Mouse (Mus musculus): ENCODE data around the gene Igfbp7. TPM values are rescaled to one million over a fixed set of nuclear protein-coding genes. Genes with fewer than 3 reads are reported as not detected.

Igfbp7 gene
- polyA plus RNA-seq, 1 experiment = 201 TPM

DNA sequence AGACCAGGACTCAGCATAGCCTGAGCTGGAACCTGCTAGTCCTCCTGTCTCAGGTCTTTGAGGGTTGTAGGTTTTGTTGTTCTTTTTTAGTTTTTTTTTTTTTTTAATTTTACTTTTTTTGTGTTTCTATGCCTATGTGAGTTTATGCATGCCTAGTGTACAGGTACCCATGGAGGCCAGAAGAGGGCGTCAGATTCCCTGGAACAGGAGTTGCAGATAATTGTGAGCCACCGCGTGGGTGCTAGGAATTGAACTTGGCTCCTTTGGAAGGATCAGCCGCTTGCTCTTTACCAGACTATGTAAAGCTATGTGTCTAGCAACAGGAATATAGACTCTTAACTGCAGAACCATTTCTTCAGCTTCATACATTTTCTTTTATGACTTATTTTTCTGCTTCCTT, 93.6 kb downstream of the Igfbp7 start:
- no peak overlapping the region for H3K4me2 ChIP-seq (ENCODE audit: low read depth)
- TF ChIP-seq MYOD1 (IDR thresholded peaks at IDR 0.05; ENCODE audit: control insufficient read depth in 1 of 3, insufficient read length in 2 of 3, low read depth in 2 of 3) (no peak), USF1 (IDR thresholded peaks at IDR 0.05; ENCODE audit: low read depth) (no peak), MYOG (IDR thresholded peaks at IDR 0.05; ENCODE audit: control insufficient read depth in 1 of 3, insufficient read depth in 1 of 3, insufficient read length in 2 of 3, low read depth in 2 of 3) (no peak), TCF12 (IDR thresholded peaks at IDR 0.05; ENCODE audit: insufficient read depth, poor library complexity, severe bottlenecking) (no peak), E2F4 (IDR thresholded peaks at IDR 0.05; ENCODE audit: insufficient read depth) (no peak), CEBPB (IDR thresholded peaks at IDR 0.05; ENCODE audit: insufficient read depth, poor library complexity, severe bottlenecking) (no peak), REST (IDR thresholded peaks at IDR 0.05; ENCODE audit: insufficient read depth, insufficient read length) (no peak), POLR2A (IDR thresholded peaks at IDR 0.05; ENCODE audit: insufficient read length, low read depth) (no peak), MAX (IDR thresholded peaks at IDR 0.05; ENCODE audit: low read depth) (no peak), SRF (IDR thresholded peaks at IDR 0.05; ENCODE audit: control insufficient read depth, insufficient read length, low read depth) (no peak), TCF3 (IDR thresholded peaks at IDR 0.05; ENCODE audit: insufficient read length, low read depth) (no peak), POLR2AphosphoS2 (IDR thresholded peaks at IDR 0.05; ENCODE audit: insufficient read length, low read depth) (no peak)

DNA sequence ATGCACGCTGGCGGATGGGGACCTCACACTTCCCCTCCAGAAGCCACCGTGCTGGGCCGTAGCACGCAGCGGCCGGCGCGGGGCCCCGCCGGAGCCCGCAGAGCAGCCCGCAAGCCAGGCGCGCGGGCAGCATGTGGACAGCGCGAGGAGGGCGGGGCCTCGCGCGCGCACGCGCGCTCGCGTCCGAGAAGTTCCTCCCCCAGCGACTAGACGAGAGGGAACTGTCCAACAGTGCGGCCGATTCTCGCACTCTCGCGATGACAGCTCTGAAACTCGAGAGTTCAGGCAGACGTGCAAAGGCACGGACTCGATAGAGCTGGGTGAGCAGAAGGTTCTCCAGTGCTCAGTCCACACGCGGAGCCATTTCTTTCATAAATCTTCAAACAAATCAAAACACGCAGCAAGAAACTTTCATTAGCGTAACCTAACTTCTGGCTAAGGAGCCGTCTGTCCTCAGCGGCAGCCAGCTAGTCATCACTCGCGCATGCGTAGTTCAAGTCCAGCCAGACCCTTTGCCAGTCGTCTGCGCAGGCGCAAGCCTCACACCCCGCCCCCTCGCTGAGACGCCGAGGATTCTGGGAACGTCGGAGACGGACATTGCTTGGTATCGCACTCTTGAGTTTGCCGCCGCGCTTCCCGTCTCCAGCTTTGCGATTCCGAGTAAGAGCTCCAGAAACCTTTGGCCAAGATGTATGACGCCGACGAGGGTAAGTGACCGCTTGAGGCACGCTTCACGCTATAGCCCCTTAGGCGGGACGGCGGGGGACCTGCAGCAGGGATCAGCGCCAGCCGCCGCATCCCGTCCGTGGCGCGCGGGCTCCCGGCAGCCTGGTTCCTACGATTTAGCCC, 97.7 kb downstream of the Igfbp7 start, which contains the start of the genes Noa1 and Polr2b:
TSS of gene Noa1 (minus strand) at position 161 of the 849 bp plus-strand sequence.
TSS of gene Polr2b (plus strand) at position 224 of the 849 bp plus-strand sequence.
- Histone ChIP-seq H3K4me2 (ENCODE audit: low read depth) (peak within 1 kb of the TSS; percentile 93), H3ac (ENCODE audit: control insufficient read depth, insufficient read length) (peak within 1 kb of the TSS; percentile 72), H3K27me3 (ENCODE audit: control insufficient read depth, insufficient read depth, insufficient read length) (no peaks in the 10 kb centered on the region), H3K79me2 (ENCODE audit: control insufficient read depth, insufficient read depth) (peaks cover 46% of the 10 kb centered on the region), H3K4me3 (peak within 1 kb of the TSS; percentile 48), H3K36me3 (ENCODE audit: control insufficient read depth, insufficient read depth) (peaks cover 24% of the 10 kb centered on the region)
- TF ChIP-seq MYOD1 (IDR thresholded peaks at IDR 0.05; ENCODE audit: control insufficient read depth in 1 of 3, insufficient read length in 2 of 3, low read depth in 2 of 3) = peak in 1 of 3 experiments; percentile 21
- peak; percentile 82 for TF ChIP-seq REST (IDR thresholded peaks at IDR 0.05; ENCODE audit: insufficient read depth, insufficient read length)
- no peak for TF ChIP-seq TCF3 (IDR thresholded peaks at IDR 0.05; ENCODE audit: insufficient read length, low read depth)
- no peak for TF ChIP-seq TCF12 (IDR thresholded peaks at IDR 0.05; ENCODE audit: insufficient read depth, poor library complexity, severe bottlenecking)
- TF ChIP-seq POLR2AphosphoS2 (IDR thresholded peaks at IDR 0.05; ENCODE audit: insufficient read length, low read depth) = peak; percentile 87
- peak; percentile 71 for TF ChIP-seq POLR2A (IDR thresholded peaks at IDR 0.05; ENCODE audit: insufficient read length, low read depth)
- TF ChIP-seq SRF (IDR thresholded peaks at IDR 0.05; ENCODE audit: control insufficient read depth, insufficient read length, low read depth) = no peak

More for the DNA sequence above, 93.6 kb downstream of the Igfbp7 start:
- Histone ChIP-seq H3K79me2 (ENCODE audit: control insufficient read depth, insufficient read depth) (peaks cover 37% of the 10 kb centered on the region), H3K36me3 (ENCODE audit: control insufficient read depth, insufficient read depth) (peaks cover 15% of the 10 kb centered on the region), H3K27me3 (ENCODE audit: control insufficient read depth, insufficient read depth, insufficient read length) (no peaks in the 10 kb centered on the region), H3ac (ENCODE audit: control insufficient read depth, insufficient read length) (no peak overlapping the region), H3K4me3 (no peak overlapping the region)

DNA sequence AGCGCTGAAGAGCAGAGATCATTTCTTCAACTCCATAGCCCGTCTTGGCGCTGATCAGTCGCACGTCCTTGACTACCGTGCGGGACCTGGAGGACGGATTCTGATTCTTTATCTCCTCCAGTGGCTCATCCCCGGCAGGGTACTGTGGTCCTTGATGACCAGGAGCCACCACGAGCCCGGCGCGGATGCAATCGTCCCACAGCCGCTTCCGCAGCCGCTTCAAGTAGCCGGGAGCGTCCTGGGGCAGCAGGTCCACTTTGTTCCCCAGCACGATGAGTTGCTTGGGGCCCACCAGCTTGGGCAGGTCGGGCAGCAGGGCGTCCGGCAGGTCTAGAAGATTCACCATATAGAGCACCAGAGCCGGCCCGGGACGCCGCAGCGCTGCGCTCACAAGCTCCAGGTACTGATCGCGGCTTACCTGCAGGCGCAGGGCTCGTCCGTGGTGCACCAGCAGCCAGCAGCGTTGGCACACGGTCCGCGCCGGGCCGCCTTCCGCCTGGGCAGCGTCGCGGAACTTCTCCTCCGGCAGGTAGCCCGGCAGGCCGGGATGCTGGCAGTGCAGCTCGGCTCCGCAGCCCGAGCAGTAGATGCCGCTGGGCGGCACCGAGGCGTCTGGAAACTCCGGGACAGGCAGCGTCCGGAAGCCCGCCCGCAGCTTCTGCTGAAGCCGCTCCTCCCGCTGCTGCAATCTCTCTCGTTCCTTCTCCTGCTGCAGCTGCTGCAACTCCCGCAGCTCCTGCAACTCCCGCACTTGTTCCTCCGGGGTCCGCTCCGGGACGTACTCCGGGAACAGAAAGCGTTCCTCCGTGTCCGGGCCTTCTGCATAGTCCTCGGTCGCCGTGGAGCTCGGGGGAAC, 98.6 kb downstream of the Igfbp7 start:
- Histone ChIP-seq H3K27me3 (ENCODE audit: control insufficient read depth, insufficient read depth, insufficient read length) (no peaks in the 10 kb centered on the region), H3K4me3 (peak overlapping the region; percentile 48), H3ac (ENCODE audit: control insufficient read depth, insufficient read length) (peak overlapping the region; percentile 72), H3K79me2 (ENCODE audit: control insufficient read depth, insufficient read depth) (peaks cover 46% of the 10 kb centered on the region), H3K4me2 (ENCODE audit: low read depth) (peak overlapping the region; percentile 81), H3K36me3 (ENCODE audit: control insufficient read depth, insufficient read depth) (peaks cover 25% of the 10 kb centered on the region)
- TF ChIP-seq REST (IDR thresholded peaks at IDR 0.05; ENCODE audit: insufficient read depth, insufficient read length) (no peak), MYOD1 (IDR thresholded peaks at IDR 0.05; ENCODE audit: control insufficient read depth in 1 of 3, insufficient read length in 2 of 3, low read depth in 2 of 3) (peak in 1 of 3 experiments; percentile 23)

DNA sequence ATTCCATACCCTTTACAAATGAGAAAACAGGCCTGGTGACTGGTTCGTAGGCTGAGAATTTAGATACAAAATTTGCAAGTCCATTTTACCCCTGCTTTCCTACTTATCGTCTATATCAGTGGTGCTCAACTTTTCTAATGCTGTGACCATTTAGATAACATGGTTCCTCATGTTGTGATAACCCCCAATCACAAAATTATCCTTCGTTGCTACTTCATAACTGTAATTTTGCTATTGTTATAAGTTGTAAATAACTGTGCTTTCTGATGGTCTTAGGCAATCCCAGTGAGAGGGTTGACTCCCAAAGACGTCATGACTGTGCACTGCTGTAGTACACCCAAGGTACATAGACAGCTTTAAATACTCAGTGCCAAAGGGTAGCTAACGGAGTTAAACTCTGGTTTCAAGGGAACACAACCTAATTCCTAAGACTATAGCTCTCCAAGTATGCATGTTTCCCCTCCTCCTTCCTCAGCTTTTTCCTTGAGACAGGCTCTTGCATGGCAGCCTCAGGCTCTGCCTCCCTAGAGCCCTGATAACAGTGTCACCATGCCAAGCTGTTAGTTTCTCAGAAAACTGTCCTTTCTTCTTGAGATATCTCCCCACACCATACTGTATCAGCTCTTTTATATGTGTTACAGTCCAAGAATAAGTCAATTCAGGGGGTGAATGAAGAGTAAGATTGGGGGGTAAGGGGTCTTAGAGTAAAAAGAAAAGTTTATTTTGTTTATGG, 99.9 kb downstream of the Igfbp7 start:
- peaks cover 25% of the 10 kb centered on the region for H3K36me3 ChIP-seq (ENCODE audit: control insufficient read depth, insufficient read depth)
- TF ChIP-seq MYOG (IDR thresholded peaks at IDR 0.05; ENCODE audit: control insufficient read depth in 1 of 3, insufficient read depth in 1 of 3, insufficient read length in 2 of 3, low read depth in 2 of 3) = no peak
- TF ChIP-seq CEBPB (IDR thresholded peaks at IDR 0.05; ENCODE audit: insufficient read depth, poor library complexity, severe bottlenecking) = no peak
- TF ChIP-seq REST (IDR thresholded peaks at IDR 0.05; ENCODE audit: insufficient read depth, insufficient read length) = no peak
- TF ChIP-seq SRF (IDR thresholded peaks at IDR 0.05; ENCODE audit: control insufficient read depth, insufficient read length, low read depth) = no peak
- no peak for TF ChIP-seq MAX (IDR thresholded peaks at IDR 0.05; ENCODE audit: low read depth)
- TF ChIP-seq TCF3 (IDR thresholded peaks at IDR 0.05; ENCODE audit: insufficient read length, low read depth) = no peak
- TF ChIP-seq MYOD1 (IDR thresholded peaks at IDR 0.05; ENCODE audit: control insufficient read depth in 1 of 3, insufficient read length in 2 of 3, low read depth in 2 of 3) = no peak
- TF ChIP-seq USF1 (IDR thresholded peaks at IDR 0.05; ENCODE audit: low read depth) = no peak
- TF ChIP-seq POLR2A (IDR thresholded peaks at IDR 0.05; ENCODE audit: insufficient read length, low read depth) = no peak
- TF ChIP-seq TCF12 (IDR thresholded peaks at IDR 0.05; ENCODE audit: insufficient read depth, poor library complexity, severe bottlenecking) = no peak
- TF ChIP-seq POLR2AphosphoS2 (IDR thresholded peaks at IDR 0.05; ENCODE audit: insufficient read length, low read depth) = no peak
- TF ChIP-seq E2F4 (IDR thresholded peaks at IDR 0.05; ENCODE audit: insufficient read depth) = no peak

More for the DNA sequence above, 99.9 kb downstream of the Igfbp7 start:
- H3K27me3 ChIP-seq (ENCODE audit: control insufficient read depth, insufficient read depth, insufficient read length) = no peaks in the 10 kb centered on the region
- peaks cover 35% of the 10 kb centered on the region for H3K79me2 ChIP-seq (ENCODE audit: control insufficient read depth, insufficient read depth)
- H3K4me2 ChIP-seq (ENCODE audit: low read depth) = peak overlapping the region; percentile 81
- H3ac ChIP-seq (ENCODE audit: control insufficient read depth, insufficient read length) = peak overlapping the region; percentile 72
- H3K4me3 ChIP-seq = peak overlapping the region; percentile 48
